Mouse (Mus musculus) olfactory bulb, adult 2 months (tissue): Measurements from ENCODE around the gene Dera.

Experiments
- CTCF ChIP-seq: fragments of 200-500 bp; IDR thresholded peaks from 2 replicates; pipeline ENCODE4 v1.5.1; 2012; ENCODE audit warnings: low read depth, mild to moderate bottlenecking, low read length, moderate library complexity; ENCODE audit not compliant: insufficient read depth
- POLR2A ChIP-seq: fragments of 200-500 bp; IDR thresholded peaks from 2 replicates; pipeline ENCODE4 v1.6.1; 2012; ENCODE audit warnings: mild to moderate bottlenecking, low read depth, low read length, moderate library complexity; ENCODE audit not compliant: insufficient read depth

GRCm38 (mm10) chr6:137740972-137741371 is 13.4 kb upstream of the Dera start:
- TF ChIP-seq CTCF (no peak), POLR2A (no peak)
